Mouse (Mus musculus) thymus, adult 2 months (tissue): Measurements from ENCODE around the gene Vmn1r21. TPM values are rescaled to one million over a fixed set of nuclear protein-coding genes. Genes with fewer than 3 reads are reported as not detected.

Experiments
- DNase-seq: peaks from one replicate; pipeline ENCODE4 v3.0.0; 2021
- H3K27ac ChIP-seq: fragments of 200-500 bp; 2 replicates; pipeline ENCODE4 v1.5.1; 2012; ENCODE audit warnings: low read length, control low read depth; ENCODE audit not compliant: control insufficient read depth, insufficient read depth
- H3K27me3 ChIP-seq: fragments of 200-500 bp; 2 replicates; pipeline ENCODE4 v1.6.1; 2012; ENCODE audit warnings: mild to moderate bottlenecking, low read length, moderate library complexity, mixed read lengths; ENCODE audit not compliant: control insufficient read depth, insufficient read depth
- H3K36me3 ChIP-seq: fragments of 200-500 bp; 2 replicates; pipeline ENCODE4 v1.6.1; 2012; ENCODE audit warnings: mild to moderate bottlenecking, low read length, moderate library complexity; ENCODE audit not compliant: control insufficient read depth, insufficient read depth
- H3K4me1 ChIP-seq: fragments of 200-500 bp; replicated peaks from 2 replicates; pipeline ENCODE4 v1.6.1; 2012; ENCODE audit warnings: low read length; ENCODE audit not compliant: control insufficient read depth, insufficient read depth
- H3K4me3 ChIP-seq: fragments of 200-500 bp; 2 replicates; pipeline ENCODE4 v1.5.1; 2012; ENCODE audit warnings: mild to moderate bottlenecking, low read length, control low read depth, moderate library complexity; ENCODE audit not compliant: control insufficient read depth, insufficient read depth
- CTCF ChIP-seq: fragments of 200-500 bp; IDR thresholded peaks from 2 replicates; pipeline ENCODE4 v1.5.1; 2012; ENCODE audit warnings: mild to moderate bottlenecking, control low read depth, low read length, moderate library complexity, borderline replicate concordance; ENCODE audit not compliant: control insufficient read depth, poor library complexity, insufficient read depth; ENCODE audit errors: extremely low read depth
- POLR2A ChIP-seq: fragments of 200-500 bp; IDR thresholded peaks from 2 replicates; pipeline ENCODE4 v1.6.1; 2012; ENCODE audit warnings: mild to moderate bottlenecking, low read length, control low read depth, moderate library complexity; ENCODE audit not compliant: control insufficient read depth, poor library complexity, insufficient read depth; ENCODE audit errors: extremely low read depth
- WGBS: fragments of 180-500 bp; shearing (Covaris S2); methylation state at CpG from one replicate; pipeline ENCODE4 v1.1.7; 2018; 5-methylcytosine and 5-hydroxymethylcytosine counted together
- polyA plus RNA-seq: library from polyadenylated mRNA; depleted of rRNA; stranded (reverse); fragments of >200 nt; gene quantifications from 2 replicates; pipeline ENCODE4 v1.2.3, GENCODE M21; 2012; rRNA removed

Vmn1r21 gene
- polyA plus RNA-seq, 1 experiment, result not detected

DNA sequence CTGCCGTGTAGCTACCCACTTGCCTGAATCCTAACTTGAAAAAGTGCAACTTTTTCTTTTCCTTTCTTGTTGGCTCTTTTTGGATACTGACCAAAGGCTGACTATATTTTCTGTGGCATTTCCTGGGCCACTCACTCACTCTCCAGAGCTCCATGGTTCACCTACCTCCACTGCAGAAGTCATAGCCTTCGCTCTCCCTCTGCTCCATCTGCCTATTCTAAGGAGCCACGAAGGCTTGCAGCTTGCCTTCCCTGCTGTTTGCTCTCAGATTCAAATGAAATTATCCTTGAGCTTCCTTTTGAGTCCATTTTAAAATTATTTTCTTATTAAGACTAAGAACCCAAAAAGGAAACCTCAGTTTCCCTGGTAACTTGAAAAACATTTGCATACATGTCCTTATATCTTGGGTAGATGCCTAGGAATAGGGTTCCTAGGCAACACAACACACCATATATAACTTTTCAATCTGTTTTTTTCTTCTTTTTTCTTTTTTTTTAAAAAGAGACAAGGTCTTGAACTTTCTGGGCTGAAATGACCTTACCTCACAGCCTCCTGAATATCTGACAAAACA lies 53.2 kb downstream of the Vmn1r21 start:
- H3K27me3 ChIP-seq, result no peaks in the 10 kb centered on the region

DNA sequence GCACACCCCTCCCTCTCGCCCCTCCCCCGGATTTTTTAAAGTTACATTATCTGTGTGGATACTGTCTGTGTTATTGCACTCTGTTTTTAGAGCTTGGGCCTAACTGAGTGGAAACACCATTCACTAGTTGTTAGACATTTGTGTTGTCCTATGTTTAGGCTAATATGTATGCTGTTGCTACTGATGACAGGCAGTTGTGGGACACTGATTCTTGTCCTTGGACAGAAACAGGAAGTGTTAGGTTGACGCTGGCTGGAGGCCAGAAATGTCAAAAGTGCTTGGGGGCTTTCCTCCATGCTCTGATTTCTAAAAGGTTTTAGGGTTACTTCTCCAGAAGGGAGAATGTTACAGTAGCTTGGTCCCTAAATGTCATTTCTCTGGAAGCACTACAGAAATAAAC lies 54.3 kb downstream of the Vmn1r21 start:
- H3K4me1 ChIP-seq, result no peaks in the 10 kb centered on the region
- H3K36me3 ChIP-seq, result no peaks in the 10 kb centered on the region
- no peak for DNase-seq
- no peaks in the 10 kb centered on the region for H3K27me3 ChIP-seq
- TF ChIP-seq CTCF (no peak), POLR2A (no peak)
- H3K27ac ChIP-seq, result no peak overlapping the region
- no peak overlapping the region for H3K4me3 ChIP-seq
- 57% methylated on average over 3 of the region's 3 CpGs for WGBS

More for the DNA sequence above, 53.2 kb downstream of the Vmn1r21 start:
- 92% methylated on average over 3 of the region's 3 CpGs for WGBS
- DNase-seq, result no peak
- H3K4me3 ChIP-seq, result no peak overlapping the region
- H3K27ac ChIP-seq, result no peak overlapping the region
- no peaks in the 10 kb centered on the region for H3K4me1 ChIP-seq
- no peaks in the 10 kb centered on the region for H3K36me3 ChIP-seq
- TF ChIP-seq CTCF (no peak), POLR2A (no peak)

Other genes with a start within 250 kb of the Vmn1r21 start
- gene Pyurf, start 158.3 kb downstream of the Vmn1r21 start, polyA plus RNA-seq, result 6.2 and 7.4 TPM in 2 replicates
- gene Lancl2, start 147.8 kb downstream of the Vmn1r21 start, polyA plus RNA-seq, result 4.3 and 5.2 TPM in 2 replicates
- 16.2 and 18.4 TPM in 2 replicates for gene Vopp1, start 25.2 kb downstream of the Vmn1r21 start, polyA plus RNA-seq
- gene Vmn1r22, start 57.7 kb upstream of the Vmn1r21 start, polyA plus RNA-seq, result not detected in 2 replicates
- not detected in 2 replicates for gene Vmn1r23, start 76.5 kb upstream of the Vmn1r21 start, polyA plus RNA-seq
- not detected in 2 replicates for gene Vmn1r24, start 111.2 kb upstream of the Vmn1r21 start, polyA plus RNA-seq
- not detected in 2 replicates for gene Vmn1r25, start 130.5 kb upstream of the Vmn1r21 start, polyA plus RNA-seq
- gene Vmn1r26, start 164.8 kb upstream of the Vmn1r21 start, polyA plus RNA-seq, result not detected in 2 replicates